Mouse (Mus musculus) ES-E14 (cell line): ENCODE measurements around the gene Thtpa. TPM values are rescaled to one million over a fixed set of nuclear protein-coding genes. Genes with fewer than 3 reads are reported as not detected.

Source experiments
- DNase-seq: peaks from one replicate; pipeline ENCODE4 v3.0.0-alpha.2; 2013; ENCODE audit warnings: low read depth, low spot score
- H3K27ac ChIP-seq: 2 replicates; pipeline ENCODE4 v1.5.1; 2012; ENCODE audit warnings: low read depth, mild to moderate bottlenecking, low read length, moderate library complexity, mixed read lengths; ENCODE audit not compliant: poor library complexity, insufficient read depth, severe bottlenecking
- H3K36me3 ChIP-seq: 2 replicates; pipeline ENCODE4 v1.6.1; 2012; ENCODE audit warnings: mild to moderate bottlenecking, low read length, moderate library complexity, mixed read lengths; ENCODE audit not compliant: control insufficient read depth, poor library complexity, insufficient read depth, severe bottlenecking
- H3K4me1 ChIP-seq, 2 experiments: fragments of 150-350 bp in 1 of 2; sonication (generic) in 1 of 2; 2 replicates each; pipeline ENCODE4 v1.6.1; 2012; ENCODE audit warnings: low read length in 2 of 2, mild to moderate bottlenecking in 1 of 2, mixed read lengths in 1 of 2; ENCODE audit not compliant: control insufficient read depth in 2 of 2, insufficient read depth in 2 of 2, poor library complexity in 1 of 2
- H3K4me3 ChIP-seq, 2 experiments: fragments of 150-350 bp in 1 of 2; sonication (generic) in 1 of 2; 2 replicates each; pipeline ENCODE4 v1.5.1; 2012; ENCODE audit warnings: low read length in 2 of 2, low read depth in 1 of 2, mild to moderate bottlenecking in 1 of 2, mixed read lengths in 1 of 2; ENCODE audit not compliant: insufficient read depth in 1 of 2, poor library complexity in 1 of 2, severe bottlenecking in 1 of 2
- H3K9ac ChIP-seq: 2 replicates; pipeline ENCODE4 v1.6.1; 2012; ENCODE audit warnings: low read depth, mild to moderate bottlenecking, low read length, mixed read lengths; ENCODE audit not compliant: poor library complexity, insufficient read depth, severe bottlenecking
- H3K9me3 ChIP-seq: fragments of 150-350 bp; sonication (generic); 2 replicates; pipeline ENCODE4 v1.6.1; 2012; ENCODE audit warnings: low read depth, mild to moderate bottlenecking, low read length; ENCODE audit not compliant: control insufficient read depth, insufficient read depth
- CHD2 ChIP-seq: IDR thresholded peaks from 2 replicates; pipeline ENCODE4 v1.6.1; 2014; ENCODE audit warnings: mild to moderate bottlenecking, low read depth, low read length, inconsistent platforms
- HCFC1 ChIP-seq: IDR thresholded peaks from 2 replicates; pipeline ENCODE4 v1.6.1; 2012; ENCODE audit warnings: low read length, inconsistent platforms, borderline replicate concordance; ENCODE audit not compliant: insufficient read depth
- MAFK ChIP-seq: IDR thresholded peaks from 2 replicates; pipeline ENCODE4 v1.6.1; 2014; ENCODE audit warnings: mild to moderate bottlenecking, low read depth, low read length, inconsistent platforms; ENCODE audit not compliant: insufficient read depth
- ZC3H11A ChIP-seq: IDR thresholded peaks from 2 replicates; pipeline ENCODE4 v1.6.1; 2012; ENCODE audit warnings: low read depth, mild to moderate bottlenecking, inconsistent platforms, low read length, borderline replicate concordance
- ZNF384 ChIP-seq: IDR thresholded peaks from 2 replicates; pipeline ENCODE4 v1.6.1; 2012; ENCODE audit warnings: low read depth, low read length, inconsistent platforms
- in situ Hi-C, 2 experiments: fragments of 600-800 bp; cut with MboI; formaldehyde crosslinking; loops; one replicate each; pipeline ENCODE4 v1.15.1; 2025; ENCODE audit warnings: low sequenced_read_pairs in 2 of 2, inconsistent platforms in 1 of 2; ENCODE audit not compliant: unreplicated experiment in 2 of 2
- total RNA-seq: library from RNA; depleted of rRNA; stranded (reverse); fragments of 300-350 nt; gene quantifications from 2 replicates; pipeline ENCODE4 v1.2.3, GENCODE M21; 2012

The Thtpa gene
- total RNA-seq, 1 experiment = 7.9 TPM

GRCm38 (mm10) chr14:55119421-55120134 is 25.0 kb downstream of the Thtpa start:
- no peak overlapping the region for H3K4me3 ChIP-seq
- H3K27ac ChIP-seq = no peak overlapping the region
- no peak for DNase-seq
- in situ Hi-C loops = loop anchor here in 1 of 2 experiments (10.0 kb wide), 1 partner anchor 315 kb away; no protein-coding TSS in a partner anchor
- peaks cover 0 to 5% of the 10 kb centered on the region in 2 experiments; a peak in 1 of 4 replicates for H3K4me1 ChIP-seq
- H3K36me3 ChIP-seq = no peaks in the 10 kb centered on the region
- no peak overlapping the region for H3K9ac ChIP-seq
- TF ChIP-seq ZC3H11A = peak; percentile 60; the same call in 1 of the 2 replicates
- no peak for TF ChIP-seq MAFK
- no peaks in the 10 kb centered on the region for H3K9me3 ChIP-seq

- H3K9ac ChIP-seq = no peak overlapping the region
- in situ Hi-C loops = loop anchor here in 1 of 2 experiments (10.0 kb wide), 1 partner anchor 313 kb away; no protein-coding TSS in a partner anchor
Observed at GRCm38 (mm10) chr14:55121947-55122346, 27.4 kb downstream of the Thtpa start.

GRCm38 (mm10) chr14:55122359-55122758 is 27.8 kb downstream of the Thtpa start:
- no peak overlapping the region for H3K4me3 ChIP-seq
- H3K36me3 ChIP-seq = no peaks in the 10 kb centered on the region
- no peak for DNase-seq
- in situ Hi-C loops = loop anchor here in 1 of 2 experiments (10.0 kb wide), 1 partner anchor 312 kb away; no protein-coding TSS in a partner anchor
- H3K9ac ChIP-seq = no peak overlapping the region
- no peaks in the 10 kb centered on the region for H3K9me3 ChIP-seq
- H3K4me1 ChIP-seq = peaks cover 0 to 2% of the 10 kb centered on the region in 2 experiments; a peak in 1 of 4 replicates
- TF ChIP-seq ZNF384 (no peak), ZC3H11A (no peak), HCFC1 (no peak), MAFK (no peak), CHD2 (no peak)
- H3K27ac ChIP-seq = no peak overlapping the region

More at GRCm38 (mm10) chr14:55121947-55122346, 27.4 kb downstream of the Thtpa start:
- peaks cover 0 to 4% of the 10 kb centered on the region in 2 experiments; a peak in 1 of 4 replicates for H3K4me1 ChIP-seq
- no peaks in the 10 kb centered on the region for H3K9me3 ChIP-seq
- TF ChIP-seq ZC3H11A (peak; percentile 88; the same call in 1 of the 2 replicates), HCFC1 (0 out of 2 replicates have a peak, but pooled peaks have one; percentile 21), ZNF384 (no peak)
- DNase-seq = no peak
- no peak overlapping the region for H3K4me3 ChIP-seq
- H3K36me3 ChIP-seq = no peaks in the 10 kb centered on the region
- H3K27ac ChIP-seq = no peak overlapping the region

GRCm38 (mm10) chr14:55125711-55126110 is 31.1 kb downstream of the Thtpa start:
- Histone ChIP-seq H3K4me1 (0 out of 4 replicates have a peak, but pooled peaks cover 0 to 2% of the 10 kb centered on the region in 2 experiments), H3K9ac (no peak overlapping the region), H3K27ac (no peak overlapping the region), H3K36me3 (no peaks in the 10 kb centered on the region), H3K9me3 (no peaks in the 10 kb centered on the region), H3K4me3 (no peak overlapping the region)
- no peak for DNase-seq
- in situ Hi-C loops = loop anchor here in 1 of 2 experiments (10.0 kb wide), 1 partner anchor 309 kb away; no protein-coding TSS in a partner anchor
- TF ChIP-seq ZNF384 (no peak), CHD2 (no peak), HCFC1 (no peak), MAFK (no peak), ZC3H11A (no peak)

DNA sequence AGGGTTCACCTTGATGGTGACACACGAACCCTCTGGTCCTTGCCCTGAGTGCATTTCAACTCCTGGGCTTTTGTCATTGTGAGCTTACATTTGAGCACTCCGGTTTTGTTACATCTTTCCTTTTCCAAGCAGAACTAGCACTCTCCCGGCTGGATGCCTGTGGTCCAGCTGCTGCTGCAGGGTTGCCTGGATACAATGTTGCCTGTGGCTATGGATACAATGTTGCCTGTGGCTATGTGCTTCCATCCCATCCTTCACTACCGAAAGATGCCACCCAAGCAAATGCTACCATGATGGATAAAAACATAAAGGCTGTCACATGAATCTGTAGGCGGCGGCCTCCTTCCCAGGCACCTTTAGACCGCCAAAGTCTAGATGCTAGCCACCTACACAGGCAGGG is 31.9 kb downstream of the Thtpa start:
- TF ChIP-seq ZC3H11A (no peak), HCFC1 (no peak), CHD2 (no peak), ZNF384 (no peak), MAFK (no peak)
- Histone ChIP-seq H3K4me1 (0 out of 4 replicates have a peak, but pooled peaks cover 0 to 2% of the 10 kb centered on the region in 2 experiments), H3K9me3 (no peaks in the 10 kb centered on the region), H3K36me3 (no peaks in the 10 kb centered on the region), H3K9ac (no peak overlapping the region), H3K27ac (no peak overlapping the region), H3K4me3 (no peak overlapping the region)
- in situ Hi-C loops = loop anchor here in 1 of 2 experiments (10.0 kb wide), 1 partner anchor 308 kb away; no protein-coding TSS in a partner anchor
- DNase-seq = no peak
